Mouse (Mus musculus): ENCODE measurements around the gene Trappc5. TPM values are rescaled to one million over a fixed set of nuclear protein-coding genes. Genes with fewer than 3 reads are reported as not detected.

Gene Trappc5
- total and polyA plus RNA-seq, 3 experiments: 15.5 to 22.3 (median 20.2) TPM

DNA sequence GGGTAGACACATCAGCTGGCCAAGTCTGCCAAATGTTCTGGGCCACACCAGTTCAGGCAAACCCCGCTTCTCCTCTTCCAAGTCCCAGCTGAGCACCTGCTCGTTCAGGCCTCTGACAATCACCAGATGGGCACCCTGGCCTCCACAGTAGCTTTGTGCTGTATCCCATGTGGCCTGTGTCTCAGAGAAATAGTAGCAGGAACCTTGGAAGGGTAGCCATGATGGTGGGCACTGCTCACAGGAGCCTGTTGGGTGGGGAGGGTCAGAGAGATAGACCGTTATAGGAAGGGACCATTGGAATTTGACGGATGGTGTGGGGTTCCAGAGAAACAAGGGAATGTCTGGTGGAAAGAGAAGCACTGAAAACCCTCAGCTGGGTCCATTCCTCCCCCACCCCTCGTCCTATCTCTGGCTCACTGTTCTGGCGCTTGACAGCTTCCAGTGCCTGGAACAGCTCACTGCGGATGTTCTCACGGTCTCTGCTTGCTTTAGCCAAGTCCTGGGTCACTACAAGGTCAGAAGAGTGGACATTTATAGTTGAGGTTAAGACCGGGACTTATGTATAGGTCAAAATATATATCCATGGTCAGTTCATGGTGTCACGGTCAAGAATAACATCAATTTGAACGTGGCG lies 41.3 kb downstream of the Trappc5 start:
- H3K4me3 ChIP-seq (ENCODE audit: low read depth, low read length): no peak overlapping the region
- peaks cover 3% of the 10 kb centered on the region; the same call in 1 of the 2 replicates for H3K27me3 ChIP-seq (ENCODE audit: insufficient read depth, low read length)
- H3K36me3 ChIP-seq (replicated peaks): no peaks in the 10 kb centered on the region
- H3K9me3 ChIP-seq (replicated peaks): no peaks in the 10 kb centered on the region
- no peak for DNase-seq (ENCODE audit: low spot score)
- TF ChIP-seq CTCF (IDR thresholded peaks at IDR 0.05; ENCODE audit: low read depth, low read length) (no peak), GATA1 (IDR thresholded peaks at IDR 0.05; ENCODE audit: borderline replicate concordance, low read length) (no peak), GATA2 (IDR thresholded peaks at IDR 0.05; ENCODE audit: borderline replicate concordance, low read depth, low read length) (no peak), TAL1 (conservative IDR thresholded peaks at IDR 0.05; ENCODE audit: low read depth, low read length) (no peak), POLR2AphosphoS5 (IDR thresholded peaks at IDR 0.05; ENCODE audit: insufficient replicate concordance, low read depth, low read length) (no peak)
- no peak for ATAC-seq (ENCODE audit: extremely low read depth, insufficient number of reproducible peaks, low FRiP score, poor library complexity, severe bottlenecking)
- no peaks in the 10 kb centered on the region for H3K4me1 ChIP-seq (ENCODE audit: insufficient read depth, low read depth, low read length)

DNA sequence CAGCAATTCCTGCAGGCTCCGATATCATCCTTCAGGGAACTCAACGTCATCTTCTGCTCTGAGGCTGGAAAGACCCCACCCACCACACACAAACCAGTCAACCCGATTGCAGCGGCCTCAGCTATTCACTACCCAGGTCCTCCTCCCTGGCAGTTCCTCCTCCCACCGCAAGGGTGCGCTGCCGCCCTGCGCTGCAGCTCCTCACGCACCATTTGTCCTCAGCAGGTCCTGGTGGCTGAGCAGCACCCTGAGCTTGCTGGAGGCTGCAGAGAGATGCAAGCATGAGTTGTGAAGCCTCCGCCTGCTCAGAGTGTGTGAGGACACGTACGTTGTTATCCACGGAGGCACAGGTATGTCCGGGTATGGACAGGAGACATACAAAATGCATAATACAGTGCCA lies 42.5 kb downstream of the Trappc5 start:
- DNase-seq (ENCODE audit: low spot score): peak; percentile 44
- Histone ChIP-seq H3K36me3 (replicated peaks) (no peaks in the 10 kb centered on the region), H3K4me1 (ENCODE audit: insufficient read depth, low read depth, low read length) (no peaks in the 10 kb centered on the region), H3K27me3 (ENCODE audit: insufficient read depth, low read length) (peaks cover 3% of the 10 kb centered on the region; the same call in 1 of the 2 replicates), H3K9me3 (replicated peaks) (no peaks in the 10 kb centered on the region), H3K4me3 (ENCODE audit: low read depth, low read length) (no peak overlapping the region)
- TF ChIP-seq CTCF (IDR thresholded peaks at IDR 0.05; ENCODE audit: low read depth, low read length) (peak; percentile 99), TAL1 (conservative IDR thresholded peaks at IDR 0.05; ENCODE audit: low read depth, low read length) (no peak), GATA2 (IDR thresholded peaks at IDR 0.05; ENCODE audit: borderline replicate concordance, low read depth, low read length) (no peak)
- peak; percentile 73; the same call in 1 of the 2 replicates for ATAC-seq (ENCODE audit: extremely low read depth, insufficient number of reproducible peaks, low FRiP score, poor library complexity, severe bottlenecking)

DNA sequence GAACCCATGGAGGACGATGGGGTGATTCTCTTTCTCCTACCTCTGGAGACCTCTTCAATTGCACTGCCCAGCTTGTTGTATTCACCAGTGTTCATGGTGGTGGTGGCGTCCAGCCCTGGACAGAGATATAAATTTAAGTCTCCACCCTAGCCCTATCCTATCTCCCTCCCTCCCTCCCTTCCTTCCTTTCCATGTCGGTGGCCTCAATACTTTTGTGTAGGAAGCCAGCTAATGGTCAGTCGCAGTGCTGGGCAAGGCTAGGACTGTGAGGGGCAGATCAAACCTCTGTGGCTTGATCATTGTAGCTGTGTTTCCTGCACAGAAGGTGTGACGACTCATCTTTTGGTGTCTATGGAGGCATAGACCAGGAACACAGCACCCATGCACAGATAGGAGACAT lies 44.5 kb downstream of the Trappc5 start, which contains the start of gene Clec4g:
Gene Clec4g, minus strand, starts transcription at position 101 of the 400 bp plus-strand sequence.
- no peak for ATAC-seq (ENCODE audit: extremely low read depth, insufficient number of reproducible peaks, low FRiP score, poor library complexity, severe bottlenecking)
- no peak within 1 kb of the TSS for H3K4me3 ChIP-seq (ENCODE audit: low read depth, low read length)
- H3K4me1 ChIP-seq (ENCODE audit: insufficient read depth, low read depth, low read length): no peaks in the 10 kb centered on the region
- no peak for DNase-seq (ENCODE audit: low spot score)
- TF ChIP-seq TAL1 (conservative IDR thresholded peaks at IDR 0.05; ENCODE audit: low read depth, low read length): no peak
- TF ChIP-seq GATA2 (IDR thresholded peaks at IDR 0.05; ENCODE audit: borderline replicate concordance, low read depth, low read length): no peak
- TF ChIP-seq POLR2AphosphoS5 (IDR thresholded peaks at IDR 0.05; ENCODE audit: insufficient replicate concordance, low read depth, low read length): no peak
- TF ChIP-seq GATA1 (IDR thresholded peaks at IDR 0.05; ENCODE audit: borderline replicate concordance, low read length): no peak
- no peaks in the 10 kb centered on the region for H3K36me3 ChIP-seq (replicated peaks)
- peaks cover 3% of the 10 kb centered on the region; the same call in 1 of the 2 replicates for H3K27me3 ChIP-seq (ENCODE audit: insufficient read depth, low read length)
- H3K9me3 ChIP-seq (replicated peaks): no peaks in the 10 kb centered on the region

DNA sequence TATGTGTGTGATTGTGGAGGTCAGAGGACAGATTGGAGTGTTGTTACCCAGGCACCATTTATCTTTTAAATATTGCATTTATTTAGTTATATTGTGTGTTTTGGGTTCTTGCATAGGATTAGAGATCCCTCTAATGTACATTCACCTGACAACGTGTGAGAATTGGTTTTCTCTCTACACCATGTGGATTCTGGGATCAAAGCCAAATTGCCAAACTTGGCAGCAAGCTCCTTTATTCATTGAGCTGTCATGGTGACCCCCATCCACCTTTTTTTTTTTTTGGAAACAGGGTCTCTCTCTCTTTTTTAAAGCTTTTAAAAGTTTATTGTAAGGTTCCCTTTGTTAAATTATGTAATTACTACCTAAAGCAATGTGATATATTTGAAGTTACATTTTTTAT lies 44.9 kb downstream of the Trappc5 start:
- no peak for ATAC-seq (ENCODE audit: extremely low read depth, insufficient number of reproducible peaks, low FRiP score, poor library complexity, severe bottlenecking)
- no peaks in the 10 kb centered on the region for H3K36me3 ChIP-seq (replicated peaks)
- H3K9me3 ChIP-seq (replicated peaks): no peaks in the 10 kb centered on the region
- TF ChIP-seq POLR2AphosphoS5 (IDR thresholded peaks at IDR 0.05; ENCODE audit: insufficient replicate concordance, low read depth, low read length) (no peak), CTCF (IDR thresholded peaks at IDR 0.05; ENCODE audit: low read depth, low read length) (no peak), TAL1 (conservative IDR thresholded peaks at IDR 0.05; ENCODE audit: low read depth, low read length) (no peak), GATA2 (IDR thresholded peaks at IDR 0.05; ENCODE audit: borderline replicate concordance, low read depth, low read length) (no peak), GATA1 (IDR thresholded peaks at IDR 0.05; ENCODE audit: borderline replicate concordance, low read length) (no peak)
- no peak overlapping the region for H3K4me3 ChIP-seq (ENCODE audit: low read depth, low read length)
- H3K4me1 ChIP-seq (ENCODE audit: insufficient read depth, low read depth, low read length): no peaks in the 10 kb centered on the region
- DNase-seq (ENCODE audit: low spot score): no peak
- H3K27me3 ChIP-seq (ENCODE audit: insufficient read depth, low read length): peaks cover 3% of the 10 kb centered on the region; the same call in 1 of the 2 replicates

Other genes with a start within 250 kb of the Trappc5 start
- 5.0 and 5.6 TPM in 2 replicates for gene Pex11g, start 208.6 kb upstream of the Trappc5 start, total RNA-seq (2014; fragmentation: Nextera tagmentation)
- 1.9 and 2.1 TPM in 2 replicates for gene Pex11g, start 208.6 kb upstream of the Trappc5 start, total RNA-seq (2017)
- 1.1 and 1.2 TPM in 2 replicates for gene Pex11g, start 208.6 kb upstream of the Trappc5 start, polyA plus RNA-seq (2012)
- not detected in 2 replicates for gene Tex45, start 205.4 kb upstream of the Trappc5 start, total RNA-seq (2014; fragmentation: Nextera tagmentation)
- 0.11 TPM in 1 of 2 replicates, not detected in the other for gene Tex45, start 205.4 kb upstream of the Trappc5 start, total RNA-seq (2017)
- not detected in 2 replicates for gene Tex45, start 205.4 kb upstream of the Trappc5 start, polyA plus RNA-seq (2012)
- gene Zfp358, start 183.2 kb upstream of the Trappc5 start, total RNA-seq (2014; fragmentation: Nextera tagmentation): 25.7 and 26.6 TPM in 2 replicates
- gene Zfp358, start 183.2 kb upstream of the Trappc5 start, total RNA-seq (2017): 6.6 and 7.4 TPM in 2 replicates
- 19.2 and 22.7 TPM in 2 replicates for gene Zfp358, start 183.2 kb upstream of the Trappc5 start, polyA plus RNA-seq (2012)
- 42.4 and 43.6 TPM in 2 replicates for gene Mcoln1, start 175.8 kb upstream of the Trappc5 start, total RNA-seq (2014; fragmentation: Nextera tagmentation)
- gene Mcoln1, start 175.8 kb upstream of the Trappc5 start, total RNA-seq (2017): 41.5 and 46.9 TPM in 2 replicates
- 144 and 171 TPM in 2 replicates for gene Mcoln1, start 175.8 kb upstream of the Trappc5 start, polyA plus RNA-seq (2012)
- gene Pnpla6, start 160.9 kb upstream of the Trappc5 start, total RNA-seq (2014; fragmentation: Nextera tagmentation): 39.8 and 61.5 TPM in 2 replicates
- 33.9 and 34.3 TPM in 2 replicates for gene Pnpla6, start 160.9 kb upstream of the Trappc5 start, total RNA-seq (2017)
- gene Pnpla6, start 160.9 kb upstream of the Trappc5 start, polyA plus RNA-seq (2012): 21.4 and 25.1 TPM in 2 replicates
- gene C330021F23Rik, start 108.3 kb upstream of the Trappc5 start, total RNA-seq (2014; fragmentation: Nextera tagmentation): not detected in 2 replicates
- 0.49 and 1.2 TPM in 2 replicates for gene C330021F23Rik, start 108.3 kb upstream of the Trappc5 start, total RNA-seq (2017)
- gene C330021F23Rik, start 108.3 kb upstream of the Trappc5 start, polyA plus RNA-seq (2012): not detected in 2 replicates
- gene Camsap3, start 89.0 kb upstream of the Trappc5 start, total RNA-seq (2014; fragmentation: Nextera tagmentation): not detected in 2 replicates
- not detected in 2 replicates for gene Camsap3, start 89.0 kb upstream of the Trappc5 start, total RNA-seq (2017)
- gene Camsap3, start 89.0 kb upstream of the Trappc5 start, polyA plus RNA-seq (2012): not detected in 2 replicates
- 35.4 and 38.8 TPM in 2 replicates for gene Xab2, start 55.0 kb upstream of the Trappc5 start, total RNA-seq (2014; fragmentation: Nextera tagmentation)
- gene Xab2, start 55.0 kb upstream of the Trappc5 start, total RNA-seq (2017): 47.1 and 48.4 TPM in 2 replicates
- gene Xab2, start 55.0 kb upstream of the Trappc5 start, polyA plus RNA-seq (2012): 47.9 and 48.9 TPM in 2 replicates
- 25.8 and 52.9 TPM in 2 replicates for gene Pet100, start 54.8 kb upstream of the Trappc5 start, total RNA-seq (2014; fragmentation: Nextera tagmentation)
- gene Pet100, start 54.8 kb upstream of the Trappc5 start, total RNA-seq (2017): 116 and 136 TPM in 2 replicates
- 17.7 and 22.2 TPM in 2 replicates for gene Pet100, start 54.8 kb upstream of the Trappc5 start, polyA plus RNA-seq (2012)
- not detected in 2 replicates for gene Pcp2, start 50.8 kb upstream of the Trappc5 start, total RNA-seq (2014; fragmentation: Nextera tagmentation)
- 0.38 TPM in 1 of 2 replicates, not detected in the other for gene Pcp2, start 50.8 kb upstream of the Trappc5 start, total RNA-seq (2017)
- not detected in 2 replicates for gene Pcp2, start 50.8 kb upstream of the Trappc5 start, polyA plus RNA-seq (2012)
- 224 and 287 TPM in 2 replicates for gene Stxbp2, start 45.3 kb upstream of the Trappc5 start, total RNA-seq (2014; fragmentation: Nextera tagmentation)
- 181 and 203 TPM in 2 replicates for gene Stxbp2, start 45.3 kb upstream of the Trappc5 start, total RNA-seq (2017)
- 399 and 514 TPM in 2 replicates for gene Stxbp2, start 45.3 kb upstream of the Trappc5 start, polyA plus RNA-seq (2012)
- gene Retn, start 20.5 kb upstream of the Trappc5 start, total RNA-seq (2014; fragmentation: Nextera tagmentation): not detected in 2 replicates
- gene Retn, start 20.5 kb upstream of the Trappc5 start, total RNA-seq (2017): not detected in 2 replicates
- gene Retn, start 20.5 kb upstream of the Trappc5 start, polyA plus RNA-seq (2012): not detected in 2 replicates
- not detected in 2 replicates for gene Mcemp1, start 10.5 kb upstream of the Trappc5 start, total RNA-seq (2014; fragmentation: Nextera tagmentation)
- gene Mcemp1, start 10.5 kb upstream of the Trappc5 start, total RNA-seq (2017): 0.11 TPM in 1 of 2 replicates, not detected in the other
- not detected in 2 replicates for gene Mcemp1, start 10.5 kb upstream of the Trappc5 start, polyA plus RNA-seq (2012)
- not detected in 2 replicates for gene Fcor, start 3.9 kb upstream of the Trappc5 start, total RNA-seq (2014; fragmentation: Nextera tagmentation)
- not detected in 2 replicates for gene Fcor, start 3.9 kb upstream of the Trappc5 start, total RNA-seq (2017)
- not detected in 2 replicates for gene Fcor, start 3.9 kb upstream of the Trappc5 start, polyA plus RNA-seq (2012)
- gene Fcer2a, start 17.9 kb downstream of the Trappc5 start, total RNA-seq (2014; fragmentation: Nextera tagmentation): not detected in 2 replicates
- 0.06 TPM in 1 of 2 replicates, not detected in the other for gene Fcer2a, start 17.9 kb downstream of the Trappc5 start, total RNA-seq (2017)
- not detected in 2 replicates for gene Fcer2a, start 17.9 kb downstream of the Trappc5 start, polyA plus RNA-seq (2012)
- not detected in 2 replicates for gene Clec4g, start 44.4 kb downstream of the Trappc5 start, total RNA-seq (2014; fragmentation: Nextera tagmentation)
- 0.11 TPM in 1 of 2 replicates, not detected in the other for gene Clec4g, start 44.4 kb downstream of the Trappc5 start, total RNA-seq (2017)
- not detected in 2 replicates for gene Clec4g, start 44.4 kb downstream of the Trappc5 start, polyA plus RNA-seq (2012)
- gene Cd209a, start 72.7 kb downstream of the Trappc5 start, total RNA-seq (2014; fragmentation: Nextera tagmentation): not detected in 2 replicates
- gene Cd209a, start 72.7 kb downstream of the Trappc5 start, total RNA-seq (2017): 0.17 TPM in 1 of 2 replicates, not detected in the other
- not detected in 2 replicates for gene Cd209a, start 72.7 kb downstream of the Trappc5 start, polyA plus RNA-seq (2012)
- gene Cd209e, start 178.0 kb downstream of the Trappc5 start, total RNA-seq (2014; fragmentation: Nextera tagmentation): not detected in 2 replicates
- not detected in 2 replicates for gene Cd209e, start 178.0 kb downstream of the Trappc5 start, total RNA-seq (2017)
- not detected in 2 replicates for gene Cd209e, start 178.0 kb downstream of the Trappc5 start, polyA plus RNA-seq (2012)
- not detected in 2 replicates for gene Cd209d, start 202.3 kb downstream of the Trappc5 start, total RNA-seq (2014; fragmentation: Nextera tagmentation)
- gene Cd209d, start 202.3 kb downstream of the Trappc5 start, total RNA-seq (2017): not detected in 2 replicates
- not detected in 2 replicates for gene Cd209d, start 202.3 kb downstream of the Trappc5 start, polyA plus RNA-seq (2012)

Data from G1E (cell line).